Mouse (Mus musculus): ENCODE results near the gene Rcn3.

DNA sequence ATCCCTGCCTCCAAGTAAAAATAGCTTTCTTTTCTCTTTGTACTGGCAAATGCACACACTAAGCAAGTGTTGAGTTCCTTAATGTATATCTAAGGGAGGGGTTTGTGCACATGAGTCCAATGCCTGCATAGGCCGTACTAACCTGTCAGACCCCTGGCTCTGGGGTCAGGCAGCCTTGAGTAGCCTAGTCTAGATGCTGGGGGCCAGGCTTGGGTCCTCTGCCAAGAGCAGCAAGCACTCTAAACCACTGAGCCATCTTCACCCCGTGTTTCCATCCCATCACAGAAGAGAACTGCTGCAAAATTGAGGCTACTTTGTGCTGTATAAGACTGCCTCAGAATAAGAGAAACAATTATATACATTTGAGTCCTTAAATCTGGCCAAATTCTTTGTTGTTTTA lies 14.2 kb downstream of the Rcn3 start:
- no peak for TF ChIP-seq POLR2A (IDR thresholded peaks at IDR 0.05; ENCODE audit: low read depth, low read length)
- no peak for TF ChIP-seq CTCF (IDR thresholded peaks at IDR 0.05; ENCODE audit: borderline replicate concordance, insufficient read depth, low read length)

Data from embryonic fibroblast, embryonic 13.5 days (primary cell).